Mouse (Mus musculus) right cerebral cortex, adult 2 months (tissue): ENCODE data around the gene Dph2.

Experiments
- DNase-seq, 2 experiments: peaks; one replicate each; pipeline ENCODE4 v3.0.0; 2021 to 2022; ENCODE audit warnings: low spot score in 2 of 2

Gene Dph2

GRCm38 (mm10) chr4:117912131-117912561, 20.3 kb upstream of the Dph2 start:
- no peak for DNase-seq

DNA sequence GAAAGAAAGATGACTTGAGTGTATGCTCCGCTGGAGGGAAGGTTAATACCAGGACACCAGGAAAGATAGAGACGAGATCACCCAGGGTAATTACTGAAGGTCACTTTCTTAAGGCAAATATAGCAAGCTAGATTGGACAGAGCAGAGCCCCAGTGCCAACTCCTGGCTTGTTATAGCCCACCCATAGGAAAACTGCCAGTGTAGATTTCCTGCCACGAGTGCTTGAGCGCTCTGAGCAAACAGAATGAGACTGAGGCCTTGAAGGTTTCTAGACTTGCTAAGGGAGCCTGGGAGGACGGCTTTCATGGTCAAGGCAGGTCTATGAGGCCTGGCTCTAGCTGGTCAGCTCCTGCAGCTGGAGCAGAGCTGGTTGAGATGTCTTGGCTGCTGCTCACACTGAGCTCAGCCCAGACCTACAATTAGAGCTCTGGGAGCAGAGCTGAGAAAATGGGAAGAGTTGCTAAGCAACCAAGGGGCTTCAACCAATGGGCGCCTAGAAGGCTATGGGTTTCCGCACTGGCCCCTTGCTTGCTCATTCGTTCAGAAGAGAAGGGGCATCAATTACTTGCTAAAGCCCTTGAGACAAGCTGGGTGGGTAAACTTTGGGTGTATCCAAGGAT, 17.1 kb upstream of the Dph2 start:
- no peak for DNase-seq

DNA sequence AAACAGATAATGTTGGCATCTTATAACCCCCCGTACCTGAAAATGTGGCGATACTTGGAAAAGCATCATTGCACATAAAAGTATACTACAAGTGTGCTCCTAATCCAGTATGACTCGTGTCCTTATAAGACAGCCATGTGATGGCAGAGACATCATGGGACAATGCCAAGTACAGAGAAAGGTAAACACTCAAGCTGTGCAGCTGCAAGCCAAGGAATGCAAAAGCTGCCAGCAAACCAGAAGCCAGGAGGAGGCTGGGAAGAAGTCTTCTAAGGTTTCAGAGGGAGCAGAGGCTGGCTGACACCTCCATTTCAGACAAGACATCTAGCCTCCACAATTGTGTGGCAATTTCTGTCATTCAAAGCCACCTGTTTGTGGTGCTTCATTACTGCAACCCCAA, 14.4 kb upstream of the Dph2 start:
- DNase-seq: no peak

DNA sequence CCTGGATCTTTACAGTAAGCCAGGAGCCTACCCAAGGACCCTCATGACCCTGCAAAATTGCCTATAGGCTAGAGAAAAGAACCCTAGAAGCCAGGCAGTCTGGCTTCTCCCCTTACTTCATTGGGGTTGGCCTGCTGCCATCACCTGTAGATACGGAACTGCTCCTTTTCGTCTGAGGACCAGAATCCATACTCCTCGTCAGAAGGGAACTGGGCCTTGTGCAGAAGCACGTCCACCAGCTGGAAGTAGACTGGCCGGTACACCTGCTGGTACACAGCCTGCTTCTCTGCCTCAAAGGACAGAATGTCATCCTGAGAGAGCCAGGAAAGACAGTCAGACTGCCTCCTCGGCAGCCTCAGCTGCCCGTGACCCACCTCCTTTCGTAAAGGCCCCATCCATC, 12.9 kb upstream of the Dph2 start:
- DNase-seq: no peak

GRCm38 (mm10) chr4:117904094-117904493, 12.3 kb upstream of the Dph2 start:
- DNase-seq: no peak

DNA sequence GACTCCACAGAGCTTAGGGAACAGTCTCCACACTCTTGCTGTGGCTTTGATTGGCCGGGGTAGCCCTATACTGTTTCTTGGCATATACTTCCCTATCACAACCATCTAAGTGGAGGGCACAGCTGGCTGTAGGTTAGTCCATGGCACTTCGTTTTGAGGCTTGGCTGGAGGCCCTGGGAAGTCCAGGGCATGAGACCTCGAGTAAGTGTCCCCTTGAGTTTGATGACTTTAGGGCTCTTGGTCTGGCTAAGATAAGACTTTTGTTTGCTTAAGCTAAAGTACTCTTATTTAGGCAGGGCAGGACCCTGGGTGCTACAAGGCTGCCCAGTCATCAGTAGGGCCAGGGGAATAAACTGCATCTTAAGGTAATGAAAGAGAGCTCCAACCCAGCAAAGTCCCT, 6.3 kb upstream of the Dph2 start:
- no peak for DNase-seq

- no peak for DNase-seq
Observed at GRCm38 (mm10) chr4:117896031-117896430, 4.2 kb upstream of the Dph2 start.

DNA sequence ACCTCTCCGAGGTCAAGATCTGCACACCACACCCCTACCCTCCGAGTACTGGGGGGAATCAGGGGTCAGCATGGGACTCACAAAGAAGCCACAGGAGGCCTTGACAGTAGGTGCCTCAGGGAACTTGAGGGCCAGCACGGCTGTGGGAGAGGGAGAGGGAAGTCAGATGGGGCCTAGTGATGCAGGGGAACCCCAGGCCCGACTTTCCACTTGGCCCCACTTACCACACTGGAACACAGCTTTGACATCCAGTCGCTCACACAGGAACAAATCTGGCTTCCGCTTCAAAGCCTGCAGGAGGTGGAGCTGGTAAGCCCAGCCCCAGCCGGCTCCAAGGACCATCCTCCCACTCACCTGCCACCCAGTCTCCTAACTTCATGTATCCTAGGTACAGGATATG, 3.5 kb upstream of the Dph2 start:
- no peak for DNase-seq

GRCm38 (mm10) chr4:117894601-117895000, 2.8 kb upstream of the Dph2 start:
- no peak for DNase-seq

- no peak for DNase-seq
Observed at GRCm38 (mm10) chr4:117893376-117893775, 1.5 kb upstream of the Dph2 start.

DNA sequence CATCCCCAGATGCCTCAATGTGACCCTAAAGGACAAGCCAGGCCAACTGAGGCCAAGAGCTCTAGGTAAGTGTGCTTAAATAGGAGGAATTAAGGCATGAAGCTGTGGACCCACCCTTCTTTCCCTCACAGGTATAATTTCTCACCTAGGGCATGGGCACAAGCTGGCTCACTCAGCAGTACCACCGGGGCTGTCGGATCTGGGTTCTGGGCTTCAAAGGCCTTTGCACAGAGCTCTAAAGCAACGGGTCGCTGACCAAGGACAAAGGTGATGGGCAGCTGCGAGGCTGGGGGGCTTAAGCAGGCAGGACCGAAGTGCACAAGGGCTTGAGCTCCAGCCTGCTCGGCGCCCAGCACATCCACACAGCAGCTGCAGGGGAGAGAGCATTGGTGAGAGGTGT, 1.1 kb downstream of the Dph2 start:
- no peak for DNase-seq

DNA sequence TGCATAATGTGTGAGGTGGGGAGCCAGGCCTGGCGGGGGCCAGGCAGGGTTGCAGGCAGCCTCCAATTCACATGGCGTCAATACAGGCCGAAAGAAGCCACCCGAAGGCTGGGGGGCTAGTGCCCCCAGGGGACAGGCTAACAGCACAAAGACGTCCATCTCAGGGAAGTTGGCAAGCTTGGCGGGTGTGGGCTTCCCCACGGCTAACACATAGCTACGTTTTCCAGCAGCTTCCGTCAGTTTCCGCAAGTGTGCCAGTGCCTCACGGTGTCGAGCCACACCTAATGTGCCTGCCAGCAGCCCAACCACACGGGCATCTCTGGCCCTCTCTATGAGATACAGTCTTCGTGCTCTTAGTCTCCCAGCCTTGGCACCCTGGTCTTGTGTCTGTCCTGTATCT, 1.8 kb downstream of the Dph2 start:
- DNase-seq: no peak

DNA sequence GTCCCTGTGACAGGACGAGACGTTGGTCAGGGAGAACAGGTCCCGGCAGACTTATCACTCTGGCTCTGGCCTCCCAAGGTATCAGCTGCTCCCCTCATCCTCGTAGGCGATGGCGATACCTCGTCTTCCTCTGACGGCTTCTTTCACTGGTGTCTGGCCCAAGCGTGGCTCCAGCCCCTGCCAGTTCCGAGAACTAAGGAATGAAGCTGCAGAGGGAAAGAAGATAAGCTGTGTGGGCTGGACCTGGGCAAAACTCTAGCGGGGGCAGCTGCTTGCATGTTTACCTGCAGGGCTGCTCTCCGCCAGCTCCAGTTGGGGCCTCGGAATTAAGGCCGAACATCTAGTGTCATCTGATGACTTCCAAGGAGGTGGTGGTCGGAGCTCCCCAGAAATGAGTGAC, 2.4 kb downstream of the Dph2 start:
- DNase-seq: no peak

DNA sequence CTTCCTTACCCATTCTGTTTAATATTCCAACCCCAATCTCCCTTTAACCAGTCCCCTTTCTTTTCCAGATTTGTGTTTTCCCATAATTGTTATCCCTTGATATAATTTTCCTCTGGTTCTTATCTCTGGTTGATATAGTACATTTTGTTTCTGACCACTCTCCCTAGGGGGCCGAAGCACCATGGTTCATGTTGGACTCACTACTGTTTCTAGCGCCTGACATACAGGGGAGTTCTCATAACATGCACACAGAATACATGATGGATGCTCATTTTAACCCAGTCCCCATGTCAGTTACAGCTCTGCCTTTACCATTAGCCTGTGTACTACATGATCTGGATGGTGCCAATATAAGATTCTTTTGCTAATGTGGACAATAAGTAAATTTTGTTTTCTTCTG, 3.9 kb downstream of the Dph2 start:
- no peak for DNase-seq

GRCm38 (mm10) chr4:117887133-117887532, 4.7 kb downstream of the Dph2 start, which contains the start of gene Atp6v0b:
Gene Atp6v0b, minus strand, starts transcription at chr4:117887333.
- peak; percentile 96 for DNase-seq

DNA sequence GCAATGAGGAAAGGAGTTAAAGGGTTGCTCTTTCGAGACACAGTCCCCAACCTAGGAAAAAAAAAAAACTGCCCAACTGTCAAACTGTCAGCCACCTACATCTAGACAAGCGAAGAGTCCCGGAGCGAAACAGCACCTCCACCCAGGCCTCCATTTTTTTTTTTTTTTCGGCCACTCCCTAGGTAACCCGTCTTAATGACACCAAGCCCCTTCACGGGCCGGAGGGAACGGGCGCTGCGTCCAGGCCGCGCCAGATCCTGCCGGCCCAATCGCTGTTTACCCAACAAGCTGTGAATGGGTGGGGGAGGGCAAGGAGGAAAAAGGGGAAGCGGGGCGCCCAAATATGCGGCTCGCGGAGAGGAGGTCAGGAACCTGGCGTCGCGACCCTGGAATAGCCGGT, 5.2 kb downstream of the Dph2 start:
- no peak for DNase-seq

- no peak for DNase-seq
Observed at GRCm38 (mm10) chr4:117885994-117886393, 5.8 kb downstream of the Dph2 start.

DNA sequence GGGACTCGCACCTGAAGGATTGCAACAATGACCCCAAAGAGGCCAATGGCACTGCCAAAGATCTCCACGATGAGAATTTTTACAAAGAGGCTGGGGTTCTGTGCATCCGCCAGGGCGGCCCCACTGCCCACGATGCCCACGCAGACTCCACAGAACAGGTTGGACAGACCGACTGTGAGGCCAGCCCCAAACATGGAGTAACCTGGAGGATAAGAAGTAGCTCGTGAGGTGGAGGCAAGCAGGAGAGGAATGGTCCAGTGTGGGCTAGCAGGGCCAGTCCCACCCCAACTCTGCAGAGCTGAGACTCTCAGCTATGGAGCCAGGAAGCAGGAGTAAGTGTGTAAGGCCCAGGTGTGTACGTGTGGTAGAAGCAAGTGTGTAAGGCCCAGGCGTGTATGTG, 6.7 kb downstream of the Dph2 start:
- no peak for DNase-seq

- no peak for DNase-seq
Observed at GRCm38 (mm10) chr4:117884146-117884545, 7.7 kb downstream of the Dph2 start.

- peak; percentile 50 to 68 for DNase-seq
Observed at GRCm38 (mm10) chr4:117882701-117883691, 8.8 kb downstream of the Dph2 start, which contains the start of gene B4galt2. Gene B4galt2, minus strand, starts transcription at chr4:117883487.

GRCm38 (mm10) chr4:117878703-117879102, 13.1 kb downstream of the Dph2 start:
- DNase-seq: peak; percentile 48 to 61

DNA sequence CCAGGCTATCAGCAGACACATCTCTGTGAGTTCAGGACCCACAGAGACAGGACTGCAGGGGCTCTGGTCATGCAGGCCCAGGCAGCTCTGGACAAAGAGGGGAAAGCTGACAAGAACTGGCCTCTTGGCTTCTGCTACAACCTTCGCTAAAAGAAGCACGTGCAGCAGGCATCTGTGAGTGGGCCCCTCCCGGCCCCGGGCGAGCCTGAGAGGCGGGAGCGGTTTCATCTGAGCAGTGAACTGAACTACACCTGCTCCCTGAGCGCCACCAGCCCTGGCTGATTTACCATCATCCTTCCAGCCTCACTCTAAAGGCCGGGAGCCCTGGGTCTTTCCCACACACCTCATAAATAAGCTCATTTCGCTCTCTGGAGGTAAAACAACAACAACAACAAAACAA, 13.5 kb downstream of the Dph2 start:
- DNase-seq: no peak

DNA sequence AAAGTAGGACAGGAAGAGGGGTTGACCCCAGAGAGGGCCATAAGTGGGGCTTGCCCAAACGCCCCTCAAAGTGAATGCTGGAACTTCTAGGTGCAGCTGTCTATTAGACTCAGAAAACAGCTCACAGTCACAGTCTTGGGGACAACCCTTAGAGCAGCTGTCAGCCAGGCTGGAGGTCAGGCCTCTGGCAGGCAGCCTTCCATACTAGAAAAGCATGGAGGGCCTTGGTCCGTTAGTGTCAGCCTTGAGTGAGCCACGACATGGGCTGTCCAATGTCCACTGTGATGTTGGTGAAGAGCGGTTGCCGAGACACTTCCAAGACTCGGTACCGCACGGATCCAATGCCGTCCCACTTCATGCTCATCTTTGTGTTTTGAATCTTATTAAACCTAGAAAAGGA, 18.2 kb downstream of the Dph2 start:
- no peak for DNase-seq
